Mouse (Mus musculus): ENCODE data around the gene Bod1. TPM values are rescaled to one million over a fixed set of nuclear protein-coding genes. Genes with fewer than 3 reads are reported as not detected.

Gene Bod1
- polyA plus RNA-seq, 1 experiment from 2014 or later, result 87.5 TPM

DNA sequence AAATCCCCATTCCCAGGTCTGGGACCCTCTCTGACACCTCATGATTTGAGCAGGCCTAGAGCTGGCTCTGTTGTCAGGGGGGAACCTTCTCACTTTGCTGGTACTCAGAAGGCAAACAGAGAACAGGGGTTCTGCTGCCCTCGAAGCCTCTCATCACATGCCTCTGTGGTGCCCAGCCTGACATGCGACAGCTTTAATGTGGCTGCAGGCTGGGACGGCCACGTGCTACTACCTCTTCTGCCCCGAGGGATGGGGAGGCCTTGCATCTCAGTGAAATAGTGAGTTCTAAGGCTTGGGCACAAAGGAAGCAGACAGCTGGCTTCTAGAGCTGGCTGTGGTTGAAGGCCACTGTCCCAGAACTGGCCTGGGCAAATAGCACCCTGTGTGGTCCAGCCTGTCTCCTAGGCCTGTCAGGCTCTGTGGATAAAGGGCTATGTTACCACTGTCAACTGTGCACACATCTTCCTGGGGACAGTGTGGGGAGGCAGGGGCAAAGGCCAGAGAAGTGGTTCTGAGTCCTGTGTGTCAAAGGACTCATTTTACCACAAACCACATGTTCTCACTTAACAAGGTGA is 8.7 kb downstream of the Bod1 start:
- H3K9ac ChIP-seq, result no peak overlapping the region
- 77% methylated on average over 5 of the region's 5 CpGs for WGBS
- H3K27ac ChIP-seq, result no peak overlapping the region
- no peaks in the 10 kb centered on the region for H3K27me3 ChIP-seq
- H3K9me3 ChIP-seq, result no peaks in the 10 kb centered on the region
- ATAC-seq (ENCODE audit: borderline replicate concordance, extremely low read depth, low FRiP score, low TSS enrichment), result no peak
- H3K4me2 ChIP-seq, result no peak overlapping the region
- peaks cover 44% of the 10 kb centered on the region for H3K36me3 ChIP-seq
- no peaks in the 10 kb centered on the region for H3K4me1 ChIP-seq
- H3K4me3 ChIP-seq, result no peak overlapping the region

DNA sequence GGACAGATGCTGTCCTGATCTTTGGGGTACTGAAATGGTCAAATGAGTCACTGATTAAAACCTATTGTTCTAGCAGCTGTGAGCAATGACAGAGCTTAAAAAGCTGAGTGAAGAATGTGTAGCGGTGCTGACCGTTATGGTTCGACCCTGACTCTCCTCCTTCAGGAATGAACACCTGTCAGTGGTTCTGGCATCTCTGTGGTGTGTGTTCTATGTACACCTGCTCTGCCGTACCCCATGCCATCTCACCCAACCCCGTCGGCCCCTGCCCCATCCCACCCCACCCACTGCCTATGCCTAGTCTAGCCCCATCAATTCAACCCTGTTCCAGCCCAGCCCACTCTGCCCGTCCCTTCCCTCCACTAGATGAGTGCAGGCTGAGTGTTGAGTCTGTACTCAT is 9.5 kb downstream of the Bod1 start:
- ATAC-seq (ENCODE audit: borderline replicate concordance, extremely low read depth, low FRiP score, low TSS enrichment), result no peak
- WGBS, result 89% methylated on average over 7 of the region's 7 CpGs

DNA sequence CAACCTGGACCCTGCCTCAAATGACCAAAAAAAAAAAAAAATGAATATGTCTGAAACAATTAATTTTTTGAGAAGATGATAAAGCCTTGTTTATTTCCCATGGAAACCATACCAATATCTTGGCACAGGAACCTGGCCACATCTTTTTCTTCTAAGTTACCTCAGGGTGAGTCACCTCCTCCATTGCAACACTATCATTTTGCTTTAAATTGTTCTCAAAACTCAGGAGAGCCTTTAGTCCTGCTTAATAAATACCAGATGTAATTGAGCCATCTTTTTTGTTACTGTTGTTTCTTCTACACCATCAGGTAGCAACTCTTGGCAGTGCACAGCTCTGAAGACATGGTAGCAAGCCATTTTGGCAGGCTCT is 13.9 kb downstream of the Bod1 start:
- no peaks in the 10 kb centered on the region for H3K36me3 ChIP-seq
- H3K9me3 ChIP-seq, result no peaks in the 10 kb centered on the region
- no peak overlapping the region for H3K9ac ChIP-seq
- no peak overlapping the region for H3K4me2 ChIP-seq
- H3K27me3 ChIP-seq, result no peaks in the 10 kb centered on the region
- H3K27ac ChIP-seq, result no peak overlapping the region
- H3K4me1 ChIP-seq, result no peaks in the 10 kb centered on the region
- ATAC-seq (ENCODE audit: borderline replicate concordance, extremely low read depth, low FRiP score, low TSS enrichment), result no peak
- H3K4me3 ChIP-seq, result no peak overlapping the region

More for the DNA sequence above, 9.5 kb downstream of the Bod1 start:
- peaks cover 36% of the 10 kb centered on the region for H3K36me3 ChIP-seq
- no peak overlapping the region for H3K27ac ChIP-seq
- no peak overlapping the region for H3K4me3 ChIP-seq
- H3K9me3 ChIP-seq, result no peaks in the 10 kb centered on the region
- no peaks in the 10 kb centered on the region for H3K27me3 ChIP-seq
- no peak overlapping the region for H3K4me2 ChIP-seq
- H3K4me1 ChIP-seq, result no peaks in the 10 kb centered on the region
- no peak overlapping the region for H3K9ac ChIP-seq

DNA sequence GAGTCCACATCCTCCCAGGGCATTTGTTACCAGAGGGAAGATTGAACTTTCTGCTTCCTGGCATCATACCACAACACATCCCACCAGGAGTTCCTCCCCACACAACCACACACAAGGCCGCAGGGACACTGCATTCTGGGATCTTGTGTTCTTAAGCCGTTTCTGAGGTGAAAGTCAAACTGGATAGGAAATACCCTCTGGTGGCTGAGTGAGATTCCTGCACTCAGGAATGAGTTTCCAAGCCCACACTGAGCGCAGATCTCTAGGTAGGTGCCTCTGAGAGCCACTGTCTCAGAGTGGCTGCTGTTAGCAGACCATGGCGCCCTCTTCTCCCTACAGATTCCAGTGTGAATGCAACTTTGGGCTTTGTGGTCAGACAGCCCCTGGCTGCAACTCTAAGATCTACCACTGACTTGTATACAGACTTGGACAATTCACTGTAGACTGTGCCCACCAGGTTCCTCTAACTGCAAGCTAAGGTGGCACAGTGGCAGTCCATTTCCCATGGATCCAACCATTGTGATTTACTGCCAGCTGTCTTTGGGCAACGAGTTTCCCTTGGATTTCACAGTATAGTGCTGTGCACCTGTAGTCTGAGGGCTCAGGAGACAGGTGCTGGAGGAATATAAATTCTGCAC is 14.4 kb downstream of the Bod1 start:
- no peaks in the 10 kb centered on the region for H3K36me3 ChIP-seq
- no peaks in the 10 kb centered on the region for H3K27me3 ChIP-seq
- no peak for ATAC-seq (ENCODE audit: borderline replicate concordance, extremely low read depth, low FRiP score, low TSS enrichment)
- H3K4me3 ChIP-seq, result no peak overlapping the region
- 65% methylated on average over 5 of the region's 5 CpGs for WGBS
- H3K27ac ChIP-seq, result no peak overlapping the region
- H3K9me3 ChIP-seq, result no peaks in the 10 kb centered on the region
- no peaks in the 10 kb centered on the region for H3K4me1 ChIP-seq
- no peak overlapping the region for H3K4me2 ChIP-seq
- no peak overlapping the region for H3K9ac ChIP-seq

DNA sequence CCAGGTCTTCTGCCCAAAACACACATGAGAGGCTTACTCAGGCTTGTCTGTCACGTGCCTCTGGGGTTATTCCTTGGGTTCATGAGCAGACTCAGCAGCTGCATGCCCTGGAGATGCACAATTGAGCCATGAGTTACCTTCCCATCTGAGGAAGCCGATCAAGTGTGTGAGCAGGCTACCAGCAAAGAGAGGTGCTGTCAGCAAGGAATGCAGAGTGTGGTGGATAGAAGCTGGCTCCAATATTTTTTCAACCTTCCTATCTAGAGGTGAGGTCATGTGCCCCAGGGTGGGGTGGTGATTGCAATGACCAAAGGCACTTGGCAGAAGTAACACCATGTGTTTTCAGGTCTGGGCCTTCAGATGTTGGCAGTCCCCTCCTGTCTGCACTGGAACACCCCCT is 22.2 kb downstream of the Bod1 start:
- 55% methylated on average over 2 of the region's 2 CpGs for WGBS
- no peak overlapping the region for H3K4me2 ChIP-seq
- no peaks in the 10 kb centered on the region for H3K4me1 ChIP-seq
- H3K9me3 ChIP-seq, result no peaks in the 10 kb centered on the region
- no peak overlapping the region for H3K9ac ChIP-seq
- no peaks in the 10 kb centered on the region for H3K36me3 ChIP-seq
- no peak overlapping the region for H3K4me3 ChIP-seq
- no peaks in the 10 kb centered on the region for H3K27me3 ChIP-seq
- ATAC-seq (ENCODE audit: borderline replicate concordance, extremely low read depth, low FRiP score, low TSS enrichment), result no peak
- no peak overlapping the region for H3K27ac ChIP-seq

DNA sequence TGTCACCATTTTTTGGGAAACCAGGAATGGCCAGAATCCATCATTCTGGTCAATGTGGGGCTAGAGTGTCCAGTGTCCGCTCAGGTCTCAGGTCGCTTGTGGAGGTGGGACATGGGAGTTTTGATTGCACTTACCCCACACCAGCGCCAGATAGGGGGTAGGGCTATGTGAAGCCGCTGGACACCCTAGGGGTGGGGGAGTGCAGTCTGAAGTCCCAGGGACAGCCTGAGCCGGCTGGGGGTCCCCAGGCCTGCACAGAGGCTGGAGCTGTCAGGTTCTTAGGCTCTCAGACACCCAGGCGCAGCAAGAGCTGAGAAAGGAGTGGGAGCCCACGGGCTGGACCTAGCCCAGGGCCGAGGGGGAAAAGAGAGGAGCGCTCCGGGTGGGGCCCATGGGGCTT is 24.4 kb downstream of the Bod1 start:
- no peak overlapping the region for H3K4me3 ChIP-seq
- 82% methylated on average over 10 of the region's 10 CpGs for WGBS
- no peaks in the 10 kb centered on the region for H3K4me1 ChIP-seq
- no peak; the same call in 1 of the 2 replicates for ATAC-seq (ENCODE audit: borderline replicate concordance, extremely low read depth, low FRiP score, low TSS enrichment)
- H3K9ac ChIP-seq, result no peak overlapping the region
- H3K27me3 ChIP-seq, result no peaks in the 10 kb centered on the region
- no peaks in the 10 kb centered on the region for H3K9me3 ChIP-seq
- no peak overlapping the region for H3K4me2 ChIP-seq
- no peak overlapping the region for H3K27ac ChIP-seq
- no peaks in the 10 kb centered on the region for H3K36me3 ChIP-seq

DNA sequence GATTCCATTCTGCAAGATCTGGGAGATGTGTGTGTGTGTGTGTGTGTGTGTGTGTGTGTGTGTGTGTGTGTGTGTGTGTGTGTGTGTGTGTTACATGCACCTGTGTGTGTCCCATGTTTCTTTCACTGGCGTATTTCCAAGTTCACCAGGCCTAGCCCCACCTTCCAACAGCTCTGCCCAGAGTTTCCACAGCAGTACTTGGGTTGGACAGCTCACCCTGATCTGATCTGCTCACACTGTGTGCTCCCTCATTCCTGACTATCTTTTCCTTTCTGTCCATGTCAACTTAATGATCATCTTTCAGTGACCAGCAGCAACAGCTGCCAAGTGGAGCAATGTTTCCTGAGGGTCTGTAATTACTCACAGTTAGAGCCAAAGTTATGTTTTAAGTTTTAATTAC is 25.1 kb downstream of the Bod1 start:
- Histone ChIP-seq H3K9me3 (no peaks in the 10 kb centered on the region), H3K36me3 (no peaks in the 10 kb centered on the region), H3K27me3 (no peaks in the 10 kb centered on the region), H3K4me1 (no peaks in the 10 kb centered on the region), H3K4me3 (no peak overlapping the region), H3K9ac (no peak overlapping the region), H3K27ac (no peak overlapping the region), H3K4me2 (no peak overlapping the region)
- no peak for ATAC-seq (ENCODE audit: borderline replicate concordance, extremely low read depth, low FRiP score, low TSS enrichment)
- WGBS, result 80% methylated on average over 1 of the region's 1 CpGs

DNA sequence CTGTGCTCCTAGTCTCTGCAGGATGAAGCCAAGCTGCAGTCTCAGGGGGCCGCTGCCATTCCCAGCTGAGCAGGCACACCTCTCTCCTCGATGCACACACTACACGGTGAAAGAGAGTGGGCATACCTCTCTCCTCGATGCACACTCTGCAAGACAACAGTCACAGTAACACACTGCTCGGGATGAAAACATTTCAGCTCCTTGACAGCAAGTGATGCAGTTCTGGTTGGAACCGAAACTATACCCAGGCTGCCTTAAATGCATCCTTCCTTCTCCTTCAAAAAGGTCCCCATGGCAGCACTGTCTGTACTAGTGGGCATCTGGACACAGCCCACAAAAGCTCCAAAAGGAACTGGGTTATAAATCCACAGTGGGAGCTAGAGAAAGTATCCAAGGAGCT is 28.6 kb downstream of the Bod1 start:
- no peak overlapping the region for H3K4me2 ChIP-seq
- WGBS, result 53% methylated on average over 6 of the region's 6 CpGs
- H3K9me3 ChIP-seq, result no peaks in the 10 kb centered on the region
- no peaks in the 10 kb centered on the region for H3K36me3 ChIP-seq
- no peaks in the 10 kb centered on the region for H3K4me1 ChIP-seq
- H3K4me3 ChIP-seq, result no peak overlapping the region
- no peak overlapping the region for H3K9ac ChIP-seq
- H3K27me3 ChIP-seq, result no peaks in the 10 kb centered on the region
- no peak overlapping the region for H3K27ac ChIP-seq
- no peak for ATAC-seq (ENCODE audit: borderline replicate concordance, extremely low read depth, low FRiP score, low TSS enrichment)

DNA sequence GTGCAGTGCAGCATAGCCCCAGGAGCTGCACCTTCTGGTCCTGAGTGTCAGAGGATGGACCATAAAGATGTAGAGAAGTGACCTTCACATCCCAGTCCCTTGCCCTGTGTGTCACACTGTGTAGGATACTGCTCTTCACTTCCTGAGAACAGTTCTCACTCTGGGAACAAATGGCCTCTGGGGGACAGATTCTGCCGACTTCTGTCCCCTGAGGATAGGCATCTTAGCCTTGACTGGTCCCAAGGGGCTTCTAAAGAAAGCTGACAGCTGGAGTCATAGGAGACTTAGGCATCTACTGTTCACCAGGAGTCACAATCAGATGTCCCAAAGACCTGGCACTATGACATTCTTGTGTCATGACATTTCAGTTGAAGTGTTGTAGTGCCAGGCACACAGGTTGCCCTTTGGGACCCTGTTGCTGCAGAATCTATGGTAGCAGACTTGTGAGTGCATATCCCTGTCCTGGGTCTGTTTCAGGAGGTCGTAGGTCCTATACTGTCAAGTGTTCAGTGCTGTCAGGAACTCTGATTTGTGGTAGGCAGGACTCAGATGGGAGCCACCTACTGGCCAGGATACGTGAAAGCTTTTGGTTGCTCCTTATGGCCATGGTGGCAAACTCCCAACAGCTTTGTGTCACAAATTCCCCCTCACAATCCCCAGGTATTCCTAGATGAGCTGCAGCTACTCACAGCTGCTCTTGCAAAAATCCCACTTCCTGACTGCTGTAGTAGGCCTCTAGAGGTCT is 30.4 kb downstream of the Bod1 start:
- Histone ChIP-seq H3K9ac (no peak overlapping the region), H3K9me3 (no peaks in the 10 kb centered on the region), H3K27me3 (no peaks in the 10 kb centered on the region), H3K4me2 (no peak overlapping the region), H3K36me3 (no peaks in the 10 kb centered on the region), H3K27ac (no peak overlapping the region), H3K4me3 (no peak overlapping the region), H3K4me1 (no peaks in the 10 kb centered on the region)
- no peak for ATAC-seq (ENCODE audit: borderline replicate concordance, extremely low read depth, low FRiP score, low TSS enrichment)
- WGBS, result 47% methylated on average over 3 of the region's 3 CpGs

DNA sequence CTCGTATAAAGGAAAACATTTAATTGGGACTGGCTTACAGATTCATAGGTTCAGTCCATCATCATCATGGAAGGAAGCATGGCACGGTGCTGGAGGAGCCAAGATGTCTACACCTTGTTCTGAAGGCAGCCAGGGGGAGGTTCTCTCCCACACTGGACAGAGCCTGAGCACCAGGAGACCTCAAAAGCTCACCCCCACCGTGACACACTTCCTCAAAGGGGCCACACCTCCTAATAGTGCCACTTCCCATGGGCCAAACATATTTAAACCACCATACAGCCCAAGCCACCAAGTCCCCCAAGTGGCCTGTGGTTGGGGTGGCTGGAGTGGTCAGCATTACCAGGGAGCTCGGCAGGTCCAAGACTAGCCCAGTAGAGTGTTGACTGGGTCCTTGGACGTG is 31.5 kb downstream of the Bod1 start:
- H3K9me3 ChIP-seq, result no peaks in the 10 kb centered on the region
- no peak for ATAC-seq (ENCODE audit: borderline replicate concordance, extremely low read depth, low FRiP score, low TSS enrichment)
- 75% methylated on average over 5 of the region's 5 CpGs for WGBS
- no peaks in the 10 kb centered on the region for H3K4me1 ChIP-seq
- no peaks in the 10 kb centered on the region for H3K27me3 ChIP-seq
- H3K9ac ChIP-seq, result no peak overlapping the region
- H3K27ac ChIP-seq, result no peak overlapping the region
- no peaks in the 10 kb centered on the region for H3K36me3 ChIP-seq
- H3K4me3 ChIP-seq, result no peak overlapping the region
- H3K4me2 ChIP-seq, result no peak overlapping the region

DNA sequence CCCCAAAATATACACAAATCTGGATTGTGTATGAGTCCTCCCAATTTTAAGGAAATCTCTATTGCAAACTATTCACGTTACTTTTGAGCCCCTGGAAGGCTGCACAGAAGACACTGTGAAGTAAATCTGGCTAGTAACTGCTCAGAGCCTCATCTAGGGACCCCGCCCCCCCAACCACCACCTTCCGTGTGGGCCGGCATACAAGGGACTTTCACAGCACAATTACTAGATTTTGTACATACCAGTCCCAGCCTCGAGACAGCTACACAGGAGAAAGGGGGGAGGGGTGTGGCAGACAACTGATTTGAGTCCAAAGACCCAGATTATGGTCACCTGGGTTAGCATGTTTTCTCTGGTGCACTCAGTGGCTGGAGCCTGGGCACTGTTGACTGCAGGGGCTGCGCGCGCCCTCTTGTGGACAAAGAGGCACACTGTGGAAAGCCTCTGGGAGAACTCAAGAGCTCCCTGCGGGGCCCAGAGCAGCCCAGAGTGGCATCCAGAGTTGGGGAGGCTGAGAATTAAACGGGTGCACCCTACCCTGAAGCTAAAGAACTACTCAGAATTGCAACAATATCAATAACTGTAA is 33.8 kb downstream of the Bod1 start:
- 24% methylated on average over 10 of the region's 10 CpGs for WGBS
- Histone ChIP-seq H3K9ac (no peak overlapping the region), H3K36me3 (no peaks in the 10 kb centered on the region), H3K4me2 (no peak overlapping the region), H3K9me3 (no peaks in the 10 kb centered on the region), H3K4me1 (no peaks in the 10 kb centered on the region), H3K4me3 (no peak overlapping the region), H3K27me3 (no peaks in the 10 kb centered on the region), H3K27ac (no peak overlapping the region)
- 0 out of 2 replicates have a peak, but pooled peaks have one; percentile 57 for ATAC-seq (ENCODE audit: borderline replicate concordance, extremely low read depth, low FRiP score, low TSS enrichment)

DNA sequence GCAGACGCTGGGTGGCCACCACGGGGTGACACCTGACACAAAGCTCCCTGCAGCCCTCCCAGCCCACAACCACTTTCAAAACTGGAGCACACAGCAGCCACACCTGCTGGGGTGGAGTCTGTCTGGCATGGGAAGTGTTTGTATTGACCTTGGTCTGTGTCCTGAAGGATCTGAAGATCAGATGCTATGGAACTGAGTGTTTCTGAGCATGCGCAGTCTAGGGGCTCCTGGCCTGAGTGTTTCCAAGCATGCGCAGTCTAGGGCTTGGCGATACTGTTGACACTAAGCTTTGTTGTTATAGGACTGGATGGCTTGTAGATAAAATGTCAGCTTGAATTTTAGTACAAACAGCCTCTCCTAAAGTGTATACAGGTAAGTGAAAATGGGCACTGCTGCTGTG is 43.0 kb downstream of the Bod1 start:
- Histone ChIP-seq H3K36me3 (no peaks in the 10 kb centered on the region), H3K9ac (no peak overlapping the region), H3K4me3 (no peak overlapping the region), H3K27me3 (no peaks in the 10 kb centered on the region), H3K4me2 (no peak overlapping the region), H3K27ac (no peak overlapping the region), H3K4me1 (no peaks in the 10 kb centered on the region), H3K9me3 (no peaks in the 10 kb centered on the region)
- ATAC-seq (ENCODE audit: borderline replicate concordance, extremely low read depth, low FRiP score, low TSS enrichment), result no peak
- 80% methylated on average over 5 of the region's 5 CpGs for WGBS
